Mouse (Mus musculus): ENCODE results near the gene Pdcd1lg2.
"Not testable (repeated sequence)": the region's sequence is repeated elsewhere in the genome, so short reads cannot be mapped to it uniquely, and the experiment has no call there.

Gene Pdcd1lg2

GRCm38 (mm10) chr19:29383368-29383767 is 27.4 kb upstream of the Pdcd1lg2 start:
- DNase-seq (ENCODE audit: low spot score in 2 of 2), result no peak

- DNase-seq (ENCODE audit: low spot score in 2 of 2), result no peak
These were observed 26.3 kb upstream of the Pdcd1lg2 start for GRCm38 (mm10) chr19:29384412-29384811.

GRCm38 (mm10) chr19:29384994-29385393 is 25.7 kb upstream of the Pdcd1lg2 start:
- DNase-seq (ENCODE audit: low spot score in 2 of 2), result peak; percentile 58

- no peak for DNase-seq (ENCODE audit: low spot score in 2 of 2)
These were observed 24.9 kb upstream of the Pdcd1lg2 start for GRCm38 (mm10) chr19:29385822-29386221.

GRCm38 (mm10) chr19:29388818-29389217 is 21.9 kb upstream of the Pdcd1lg2 start:
- DNase-seq (ENCODE audit: low spot score in 2 of 2), result no peak

GRCm38 (mm10) chr19:29390483-29390882 is 20.2 kb upstream of the Pdcd1lg2 start:
- peak in 1 of 2 experiments; percentile 25 for DNase-seq (ENCODE audit: low spot score in 2 of 2)

GRCm38 (mm10) chr19:29391279-29391678 is 19.4 kb upstream of the Pdcd1lg2 start:
- no peak for DNase-seq (ENCODE audit: low spot score in 2 of 2)

- DNase-seq (ENCODE audit: low spot score in 2 of 2), result no peak
These were observed 17.4 kb upstream of the Pdcd1lg2 start for GRCm38 (mm10) chr19:29393333-29393732.

GRCm38 (mm10) chr19:29394721-29395120 is 16.0 kb upstream of the Pdcd1lg2 start:
- DNase-seq (ENCODE audit: low spot score in 2 of 2), result no peak

GRCm38 (mm10) chr19:29396353-29396752 is 14.4 kb upstream of the Pdcd1lg2 start:
- DNase-seq (ENCODE audit: low spot score in 2 of 2), result no peak

GRCm38 (mm10) chr19:29399786-29400185 is 10.9 kb upstream of the Pdcd1lg2 start:
- DNase-seq (ENCODE audit: low spot score in 2 of 2), result no peak

- no peak for DNase-seq (ENCODE audit: low spot score in 2 of 2)
These were observed 10.3 kb upstream of the Pdcd1lg2 start for GRCm38 (mm10) chr19:29400466-29400865.

GRCm38 (mm10) chr19:29402621-29403020 is 8.1 kb upstream of the Pdcd1lg2 start:
- no peak for DNase-seq (ENCODE audit: low spot score in 2 of 2)

- DNase-seq (ENCODE audit: low spot score in 2 of 2), result no peak
These were observed 7.5 kb upstream of the Pdcd1lg2 start for GRCm38 (mm10) chr19:29403251-29403650.

GRCm38 (mm10) chr19:29405388-29405787 is 5.3 kb upstream of the Pdcd1lg2 start:
- DNase-seq (ENCODE audit: low spot score in 2 of 2), result no peak

GRCm38 (mm10) chr19:29406042-29407017 is 4.4 kb upstream of the Pdcd1lg2 start:
- DNase-seq (ENCODE audit: low spot score in 2 of 2), result no peak

GRCm38 (mm10) chr19:29412476-29413420 is 2.0 kb downstream of the Pdcd1lg2 start:
- DNase-seq (ENCODE audit: low spot score in 2 of 2), result no peak

- no peak for DNase-seq (ENCODE audit: low spot score in 2 of 2)
These were observed 3.8 kb downstream of the Pdcd1lg2 start for GRCm38 (mm10) chr19:29414513-29414912.

GRCm38 (mm10) chr19:29414917-29415316 is 4.2 kb downstream of the Pdcd1lg2 start:
- not testable (repeated sequence) for DNase-seq (ENCODE audit: low spot score in 2 of 2)

- DNase-seq (ENCODE audit: low spot score in 2 of 2), result no peak
These were observed 5.7 kb downstream of the Pdcd1lg2 start for GRCm38 (mm10) chr19:29416393-29416902.

- DNase-seq (ENCODE audit: low spot score in 2 of 2), result no peak
These were observed 6.5 kb downstream of the Pdcd1lg2 start for GRCm38 (mm10) chr19:29417188-29417587.

GRCm38 (mm10) chr19:29417894-29418293 is 7.2 kb downstream of the Pdcd1lg2 start:
- DNase-seq (ENCODE audit: low spot score in 2 of 2), result no peak

Measured in urinary bladder, postnatal 36 days (tissue).